Mouse (Mus musculus): ENCODE results near the gene Dynll2.

GRCm38 (mm10) chr11:87935467-87935866 is 51.9 kb downstream of the Dynll2 start:
- no peak for TF ChIP-seq POLR2A (IDR thresholded peaks at IDR 0.05; ENCODE audit: borderline replicate concordance, extremely low read depth, low read depth, low read length)
- TF ChIP-seq CTCF (IDR thresholded peaks at IDR 0.05; ENCODE audit: insufficient read depth, low read length) = no peak

Data from lung, adult 2 months (tissue).